25 mouse cellular contexts compared by ENCODE assay signal in the genomic region with DNA sequence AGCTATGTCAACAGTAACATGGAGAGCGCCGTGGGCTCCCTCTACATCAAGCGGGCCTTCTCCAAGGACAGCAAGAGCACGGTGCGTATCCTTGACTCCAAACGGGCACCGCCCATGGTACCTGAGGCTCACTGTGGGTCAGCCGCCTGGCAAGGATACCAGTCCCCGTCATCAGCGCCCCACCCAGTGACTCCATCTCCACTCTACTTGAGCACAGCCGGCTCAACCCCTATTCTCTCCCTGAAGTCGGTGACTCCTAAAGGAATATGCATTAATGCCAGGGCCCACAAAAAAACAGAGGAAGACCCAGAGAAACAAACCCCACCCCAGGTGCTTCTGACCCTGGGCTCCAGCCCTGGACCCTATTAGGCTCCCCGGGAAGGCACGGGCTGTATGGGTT. TPM values are rescaled to one million over a fixed set of nuclear protein-coding genes. Genes with fewer than 3 reads are reported as not detected.
DNase-seq lines count a peak whose midpoint lies in the region; ATAC-seq and TF ChIP-seq lines count a peak whose summit lies in the region.
"Had no signal": no experiment of that assay in that cellular context is flagged by ENCODE, and none has a peak within 500 bp of the region (broad histone marks: within the 10 kb centered on the region; RNA-seq: fewer than 3 reads in every experiment).

No protein-coding gene starts in this region.

- H3K4me1 ChIP-seq in lung, postnatal 0 days (ENCODE audit: insufficient read depth, low read depth, low read length): no peaks in the 10 kb centered on the region
- no peaks in the 10 kb centered on the region for H3K4me1 ChIP-seq in midbrain, embryonic 11.5 days (ENCODE audit: control insufficient read depth, insufficient read depth, low read length)
- peaks cover 10% of the 10 kb centered on the region for H3K4me1 ChIP-seq in midbrain, embryonic 10.5 days
- peaks cover 44% of the 10 kb centered on the region for H3K4me1 ChIP-seq in E14TG2a.4 (replicated peaks; ENCODE audit: low read depth, low read length)
- H3K4me1 ChIP-seq: embryonic facial prominence, embryonic 13.5 days had no signal

- no peaks in the 10 kb centered on the region for H3K27me3 ChIP-seq in lung, postnatal 0 days (replicated peaks; ENCODE audit: insufficient read depth, low read length)
- H3K27me3 ChIP-seq in midbrain, embryonic 11.5 days (ENCODE audit: control insufficient read depth, insufficient read depth, low read length): no peaks in the 10 kb centered on the region
- H3K27me3 ChIP-seq in midbrain, embryonic 10.5 days (ENCODE audit: low read depth, poor library complexity, severe bottlenecking): no peaks in the 10 kb centered on the region
- H3K27me3 ChIP-seq in E14TG2a.4 (ENCODE audit: insufficient read depth, low read length): peaks cover 43% of the 10 kb centered on the region
- H3K27me3 ChIP-seq: embryonic facial prominence, embryonic 13.5 days; embryonic facial prominence, embryonic 15.5 days had no signal

- no peak for TF ChIP-seq CTCF in lung, postnatal 0 days (IDR thresholded peaks at IDR 0.05)
- TF ChIP-seq CTCF in E14TG2a.4 (conservative IDR thresholded peaks at IDR 0.05; ENCODE audit: low read length): no peak

- H3K4me3 ChIP-seq in lung, postnatal 0 days (ENCODE audit: low read depth, low read length): no peak overlapping the region
- H3K4me3 ChIP-seq in midbrain, embryonic 11.5 days (ENCODE audit: low read depth, low read length): no peak overlapping the region
- H3K4me3 ChIP-seq in midbrain, embryonic 10.5 days: no peak overlapping the region
- H3K4me3 ChIP-seq in E14TG2a.4 (replicated peaks; ENCODE audit: low read length): peak overlapping the region; percentile 49
- H3K4me3 ChIP-seq: embryonic facial prominence, embryonic 13.5 days; embryonic facial prominence, embryonic 15.5 days; erythroblast, embryonic 14.5 days; forebrain, embryonic 10.5 days; forebrain, embryonic 12.5 days had no signal

- H3K9ac ChIP-seq in lung, postnatal 0 days (replicated peaks; ENCODE audit: low read depth): no peak overlapping the region
- H3K9ac ChIP-seq in midbrain, embryonic 11.5 days (ENCODE audit: low read length): no peak overlapping the region
- H3K9ac ChIP-seq: embryonic facial prominence, embryonic 13.5 days; embryonic facial prominence, embryonic 15.5 days; forebrain, embryonic 12.5 days had no signal

- no peaks in the 10 kb centered on the region for H3K9me3 ChIP-seq in lung, postnatal 0 days (ENCODE audit: low read length)
- no peaks in the 10 kb centered on the region for H3K9me3 ChIP-seq in midbrain, embryonic 11.5 days (ENCODE audit: control insufficient read depth, low read length)
- no peaks in the 10 kb centered on the region for H3K9me3 ChIP-seq in midbrain, embryonic 10.5 days (replicated peaks)
- H3K9me3 ChIP-seq in E14TG2a.4 (ENCODE audit: low read length): no peaks in the 10 kb centered on the region
- H3K9me3 ChIP-seq: embryonic facial prominence, embryonic 13.5 days; embryonic facial prominence, embryonic 15.5 days; forebrain, embryonic 10.5 days; forebrain, embryonic 12.5 days had no signal

- peak; percentile 42 for ATAC-seq in lung, postnatal 0 days
- ATAC-seq in midbrain, embryonic 11.5 days (ENCODE audit: low FRiP score): no peak
- ATAC-seq: CD4-positive, CD25-positive, alpha-beta regulatory T cell, adult 4 months; forebrain, embryonic 14.5 days; forebrain, embryonic 16.5 days had no signal

- peak; percentile 12 for DNase-seq in cerebellum, adult 11 months
- no peak for DNase-seq in cerebellum, adult 9-11 months
- DNase-seq in lung, postnatal 0 days (ENCODE audit: low spot score): no peak
- no peak for DNase-seq in lung, postnatal 25 days (ENCODE audit: low spot score)
- peak; percentile 69 for DNase-seq in midbrain, embryonic 11.5 days (ENCODE audit: low spot score, missing footprints)
- DNase-seq in midbrain, embryonic 10.5 days (ENCODE audit: low spot score): no peak
- DNase-seq: adrenal gland, adult 2 months; adrenal gland, postnatal 10 days; adrenal gland, postnatal 25 days; B cell, adult 2 months; cerebellum, adult 11-12 months; cerebellum, adult 2 months; cerebellum, adult 9-10 months; cerebellum, postnatal 14 days; cerebellum, postnatal 36 days; embryo, embryonic 11 days had no signal

- no peak for TF ChIP-seq EP300 in lung, postnatal 0 days (IDR thresholded peaks at IDR 0.05)

- no peaks in the 10 kb centered on the region for H3K36me3 ChIP-seq in lung, postnatal 0 days (ENCODE audit: insufficient read depth, low read length)
- no peaks in the 10 kb centered on the region for H3K36me3 ChIP-seq in midbrain, embryonic 11.5 days (ENCODE audit: control insufficient read depth, insufficient read depth, low read length)
- H3K36me3 ChIP-seq in midbrain, embryonic 10.5 days: 0 out of 2 replicates have a peak, but pooled peaks cover 6% of the 10 kb centered on the region
- H3K36me3 ChIP-seq in E14TG2a.4 (ENCODE audit: insufficient read depth, low read length): 0 out of 2 replicates have a peak, but pooled peaks cover 3% of the 10 kb centered on the region
- H3K36me3 ChIP-seq: embryonic facial prominence, embryonic 15.5 days; forebrain, embryonic 10.5 days; forebrain, embryonic 12.5 days had no signal

- 69% methylated on average over 14 of the region's 14 CpGs for WGBS in lung, postnatal 0 days
- 89% methylated on average over 14 of the region's 14 CpGs for WGBS in midbrain, embryonic 11.5 days
- WGBS in midbrain, embryonic 10.5 days: 94% methylated on average over 14 of the region's 14 CpGs

- no peak overlapping the region for H3K27ac ChIP-seq in lung, postnatal 0 days (ENCODE audit: low read length)
- no peak overlapping the region for H3K27ac ChIP-seq in midbrain, embryonic 11.5 days (ENCODE audit: low read depth, low read length)
- H3K27ac ChIP-seq in midbrain, embryonic 10.5 days (replicated peaks): no peak overlapping the region
- H3K27ac ChIP-seq: embryonic facial prominence, embryonic 13.5 days; embryonic facial prominence, embryonic 15.5 days; forebrain, embryonic 10.5 days; forebrain, embryonic 12.5 days had no signal

- H3K4me2 ChIP-seq in lung, postnatal 0 days (replicated peaks; ENCODE audit: low read depth, low read length): no peak overlapping the region
- H3K4me2 ChIP-seq in midbrain, embryonic 11.5 days: no peak overlapping the region
- H3K4me2 ChIP-seq: embryonic facial prominence, embryonic 13.5 days; embryonic facial prominence, embryonic 15.5 days; forebrain, embryonic 12.5 days had no signal

RNA-seq across cellular contexts. Expression of a gene that starts 8.0 kb away (rescaled TPM):
- 16.8 and 18.9 TPM in 2 replicates for polyA plus RNA-seq in lung, postnatal 0 days (2015; fragmentation: Nextera tagmentation; extraction: Ambion mirVana)
- polyA plus RNA-seq in midbrain, embryonic 11.5 days (2014; fragmentation: Nextera tagmentation; extraction: Ambion mirVana): 39.6 and 41.8 TPM in 2 replicates
- 45.9 and 46.8 TPM in 2 replicates for polyA plus RNA-seq in midbrain, embryonic 10.5 days (2016; fragmentation: Nextera tagmentation; extraction: Ambion mirVana)

RNA-seq across cellular contexts. Expression of a gene that starts 21.5 kb away (rescaled TPM):
- 0.06 and 0.07 TPM in 2 replicates for polyA plus RNA-seq in lung, postnatal 0 days (2015; fragmentation: Nextera tagmentation; extraction: Ambion mirVana)
- polyA plus RNA-seq in midbrain, embryonic 11.5 days (2014; fragmentation: Nextera tagmentation; extraction: Ambion mirVana): 0.29 and 0.56 TPM in 2 replicates
- polyA plus RNA-seq in midbrain, embryonic 10.5 days (2016; fragmentation: Nextera tagmentation; extraction: Ambion mirVana): 0.20 and 0.35 TPM in 2 replicates
- polyA plus RNA-seq: CD4-positive, CD25-positive, alpha-beta regulatory T cell, adult 4 months had no signal

RNA-seq across cellular contexts. Expression of a gene that starts 37.5 kb away (rescaled TPM):
- polyA plus RNA-seq in lung, postnatal 0 days (2015; fragmentation: Nextera tagmentation; extraction: Ambion mirVana): 1.5 and 2.1 TPM in 2 replicates
- polyA plus RNA-seq in midbrain, embryonic 11.5 days (2014; fragmentation: Nextera tagmentation; extraction: Ambion mirVana): 0.93 and 1.2 TPM in 2 replicates
- polyA plus RNA-seq in midbrain, embryonic 10.5 days (2016; fragmentation: Nextera tagmentation; extraction: Ambion mirVana): 0.67 and 0.99 TPM in 2 replicates
- polyA plus RNA-seq: forebrain, embryonic 14.5 days had no signal

RNA-seq across cellular contexts. Expression of a gene that starts 53.6 kb away (rescaled TPM):
- 0.54 and 0.56 TPM in 2 replicates for polyA plus RNA-seq in lung, postnatal 0 days (2015; fragmentation: Nextera tagmentation; extraction: Ambion mirVana)
- 0.25 and 0.31 TPM in 2 replicates for polyA plus RNA-seq in midbrain, embryonic 11.5 days (2014; fragmentation: Nextera tagmentation; extraction: Ambion mirVana)
- polyA plus RNA-seq in midbrain, embryonic 10.5 days (2016; fragmentation: Nextera tagmentation; extraction: Ambion mirVana): 0.22 and 0.57 TPM in 2 replicates
- polyA plus RNA-seq: CD4-positive, CD25-positive, alpha-beta regulatory T cell, adult 4 months; erythroblast, embryonic 14.5 days had no signal

Comparison
In these comparisons a context has a peak if more than half of its experiments do, and no peak if none do; other contexts are left out.
1. DNase-seq: peak in cerebellum, adult 11 months (single experiment) and midbrain, embryonic 11.5 days (single experiment); none in cerebellum, adult 9-11 months (single experiment), lung, postnatal 0 days (single experiment), lung, postnatal 25 days (single experiment) and midbrain, embryonic 10.5 days (single experiment).